Mouse (Mus musculus) heart, embryonic 12.5 days (tissue): Measurements from ENCODE around the gene Tmem59l. TPM values are rescaled to one million over a fixed set of nuclear protein-coding genes. Genes with fewer than 3 reads are reported as not detected.
A peak's percentile ranks its signal among the peaks of the same experiment; 100 is the strongest.
"Not testable (repeated sequence)": the region's sequence is repeated elsewhere in the genome, so short reads cannot be mapped to it uniquely, and the experiment has no call there.

ENCODE experiments used
- ATAC-seq: fragments of 200-750 bp; cut with Nextera tagmentation; 2 replicates; pipeline ENCODE4 v1.8.0; 2017; ENCODE audit warnings: moderate TSS enrichment, moderate library complexity; ENCODE audit not compliant: insufficient number of reproducible peaks, low FRiP score
- H3K27ac ChIP-seq: fragments of 300-500 bp; sonication (generic); 2 replicates; pipeline ENCODE4 v1.5.1; 2016; ENCODE audit warnings: mild to moderate bottlenecking, moderate library complexity; ENCODE audit not compliant: poor library complexity, severe bottlenecking
- H3K27me3 ChIP-seq: fragments of 300-500 bp; sonication (generic); replicated peaks from 2 replicates; pipeline ENCODE4 v1.6.1; 2016; ENCODE audit warnings: mild to moderate bottlenecking, moderate library complexity
- H3K36me3 ChIP-seq: fragments of 300-500 bp; sonication (generic); 2 replicates; pipeline ENCODE4 v1.6.1; 2016; ENCODE audit warnings: mild to moderate bottlenecking, moderate library complexity
- H3K4me1 ChIP-seq: fragments of 300-500 bp; sonication (generic); replicated peaks from 2 replicates; pipeline ENCODE4 v1.6.1; 2016; ENCODE audit warnings: mild to moderate bottlenecking
- H3K4me2 ChIP-seq: fragments of 300-500 bp; sonication (generic); 2 replicates; pipeline ENCODE4 v1.6.1; 2016; ENCODE audit warnings: mild to moderate bottlenecking, moderate library complexity
- H3K4me3 ChIP-seq: fragments of 300-500 bp; sonication (generic); 2 replicates; pipeline ENCODE4 v1.5.1; 2016; ENCODE audit warnings: mild to moderate bottlenecking
- H3K9ac ChIP-seq: fragments of 300-500 bp; sonication (generic); 2 replicates; pipeline ENCODE4 v1.6.1; 2016; ENCODE audit warnings: mild to moderate bottlenecking, moderate library complexity
- H3K9me3 ChIP-seq: fragments of 300-500 bp; sonication (generic); replicated peaks from 2 replicates; pipeline ENCODE4 v1.6.1; 2016; ENCODE audit warnings: mild to moderate bottlenecking, moderate library complexity
- WGBS: fragments of 180-500 bp; shearing (Covaris S2); methylation state at CpG from one replicate; pipeline ENCODE4 v1.1.7; 2016; 5-methylcytosine and 5-hydroxymethylcytosine counted together
- polyA plus RNA-seq: library from polyadenylated mRNA; unstranded; fragments of >200 nt; fragmentation: Nextera tagmentation; extraction: Ambion mirVana; gene quantifications from 2 replicates; pipeline ENCODE4 v1.2.1, GENCODE M21; 2016

Gene Tmem59l
- polyA plus RNA-seq, 1 experiment from 2014 or later, result 0.22 TPM

DNA sequence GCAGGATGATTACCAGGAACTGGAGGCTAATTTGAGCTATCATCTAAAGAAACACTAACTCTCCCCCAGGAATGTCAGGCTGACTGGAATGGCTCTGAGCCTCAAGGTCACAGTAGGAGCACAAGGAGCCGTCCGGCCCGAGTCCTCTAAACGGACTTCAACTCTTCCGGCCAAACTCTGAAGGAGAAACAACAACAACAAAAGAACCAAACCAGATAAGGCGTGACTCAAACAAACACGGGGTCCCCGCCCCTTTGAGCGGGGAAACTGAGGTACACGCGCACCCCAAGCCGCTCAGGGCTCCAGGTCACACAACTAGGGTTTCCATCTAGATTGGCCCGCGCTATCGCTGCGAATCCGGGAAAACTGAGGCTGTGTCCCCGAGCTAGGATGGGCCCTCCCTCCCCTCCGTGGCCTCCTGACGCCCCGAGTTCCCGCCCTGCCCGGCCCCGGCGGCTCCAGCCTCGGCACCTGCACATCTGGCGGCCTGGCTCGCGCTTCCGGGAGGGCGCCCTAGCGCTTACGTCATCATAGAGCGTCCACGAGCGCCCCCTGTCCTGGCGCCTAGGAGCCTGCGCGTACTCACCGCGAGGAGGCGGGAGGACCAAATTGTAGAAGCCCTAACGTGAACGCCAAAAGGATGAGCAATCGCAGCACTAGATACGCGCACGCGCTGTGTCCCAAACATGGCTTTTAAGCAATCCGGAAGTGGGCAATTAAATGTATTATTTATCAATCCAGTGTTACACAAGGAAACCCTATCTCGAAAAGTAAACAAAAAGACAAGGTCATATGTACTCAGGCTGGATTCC, 35.6 kb upstream of the Tmem59l start:
- H3K4me2 ChIP-seq, result peak overlapping the region; percentile 67
- no peaks in the 10 kb centered on the region for H3K9me3 ChIP-seq
- ATAC-seq, result peak; percentile 86
- peak overlapping the region; percentile 65 for H3K4me3 ChIP-seq
- WGBS, result under 1% methylated on average over 51 of the region's 51 CpGs
- H3K4me1 ChIP-seq, result peaks cover 20% of the 10 kb centered on the region
- no peaks in the 10 kb centered on the region for H3K27me3 ChIP-seq
- peak overlapping the region; percentile 74 for H3K27ac ChIP-seq
- H3K9ac ChIP-seq, result peak overlapping the region; percentile 81
- H3K36me3 ChIP-seq, result peaks cover 19% of the 10 kb centered on the region

DNA sequence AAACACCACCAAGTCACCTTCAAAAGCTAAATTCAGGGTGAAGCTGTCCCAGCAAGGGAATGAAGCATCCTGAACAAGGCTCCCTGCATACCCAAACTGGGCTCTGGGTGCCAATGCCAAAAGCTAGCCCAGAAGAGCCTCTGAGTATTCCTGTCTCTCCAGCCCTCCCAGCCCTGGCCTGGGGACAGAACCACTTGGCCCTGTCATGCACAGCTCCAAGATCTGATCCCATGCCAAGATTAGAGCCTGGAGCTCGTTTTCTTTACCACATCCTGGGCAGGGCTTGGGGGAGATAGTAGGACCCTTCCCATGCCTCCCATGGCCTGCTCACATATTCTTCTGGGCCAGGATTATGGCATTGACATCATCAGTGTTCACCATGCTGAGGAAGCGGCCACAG, 32.4 kb upstream of the Tmem59l start:
- no peak overlapping the region for H3K4me2 ChIP-seq
- ATAC-seq, result no peak
- H3K36me3 ChIP-seq, result peaks cover 46% of the 10 kb centered on the region
- H3K27ac ChIP-seq, result no peak overlapping the region
- no peak overlapping the region for H3K4me3 ChIP-seq
- H3K9me3 ChIP-seq, result no peaks in the 10 kb centered on the region
- WGBS, result 54% methylated on average over 2 of the region's 2 CpGs
- peaks cover 12% of the 10 kb centered on the region for H3K4me1 ChIP-seq
- no peak overlapping the region for H3K9ac ChIP-seq
- no peaks in the 10 kb centered on the region for H3K27me3 ChIP-seq

DNA sequence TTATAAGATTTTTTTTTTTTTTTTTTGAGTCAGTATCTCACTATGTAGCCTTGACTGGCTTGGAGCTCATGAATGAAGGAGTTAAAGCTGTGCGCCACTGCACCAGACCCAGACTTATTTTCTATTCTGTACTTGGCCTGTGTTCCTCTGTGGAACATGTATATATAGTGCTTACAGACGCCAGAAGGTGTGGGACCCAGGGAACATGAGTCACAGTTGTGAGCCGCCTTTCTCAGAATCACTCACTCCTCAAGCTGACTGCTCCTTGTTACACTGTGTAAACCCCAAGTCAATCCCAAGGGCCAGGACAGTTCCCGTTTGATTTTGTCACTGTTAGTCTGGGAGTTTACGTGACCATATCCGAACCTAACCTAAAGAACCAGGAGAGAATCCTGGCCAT, 31.9 kb upstream of the Tmem59l start:
- no peaks in the 10 kb centered on the region for H3K9me3 ChIP-seq
- H3K27ac ChIP-seq, result no peak overlapping the region
- H3K4me1 ChIP-seq, result peaks cover 12% of the 10 kb centered on the region
- H3K4me2 ChIP-seq, result no peak overlapping the region
- no peak overlapping the region for H3K4me3 ChIP-seq
- WGBS, result 91% methylated on average over 6 of the region's 6 CpGs
- H3K9ac ChIP-seq, result no peak overlapping the region
- no peaks in the 10 kb centered on the region for H3K27me3 ChIP-seq
- ATAC-seq, result no peak
- peaks cover 51% of the 10 kb centered on the region for H3K36me3 ChIP-seq

DNA sequence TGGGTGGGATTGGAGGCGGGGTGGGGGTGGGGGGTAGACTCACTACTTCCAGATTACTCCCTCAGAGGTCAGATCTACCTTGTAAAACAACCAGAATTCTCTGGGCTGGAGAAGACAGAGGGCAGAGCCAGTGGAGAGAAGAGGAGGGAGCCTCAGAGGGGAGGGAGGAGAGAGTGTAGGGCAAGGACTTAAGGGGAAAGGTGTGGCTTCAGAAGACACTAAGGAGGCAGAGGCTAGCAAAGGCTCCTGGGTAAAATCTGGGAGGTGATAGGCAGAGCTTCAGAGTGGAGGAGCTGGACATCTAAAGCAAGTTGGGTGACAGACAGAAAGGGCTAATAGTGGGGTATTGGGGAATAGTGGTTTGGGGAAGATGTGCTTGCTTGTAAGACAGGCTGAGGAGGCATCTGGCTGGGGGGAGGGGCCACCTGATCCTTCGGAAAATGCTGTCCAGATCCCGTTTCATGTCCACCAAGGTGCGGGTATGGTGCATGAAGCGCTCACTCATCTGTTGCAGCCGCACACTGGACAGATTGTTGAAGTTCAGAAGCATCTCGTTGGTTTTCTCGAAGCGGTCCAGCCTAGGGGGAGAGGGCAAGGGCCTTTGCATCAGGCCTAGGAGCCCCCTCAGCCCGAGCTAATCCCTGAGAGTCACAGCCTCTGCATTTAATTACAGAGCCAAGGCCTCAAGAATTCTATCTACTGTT, 30.9 kb upstream of the Tmem59l start:
- Histone ChIP-seq H3K27ac (no peak overlapping the region), H3K4me2 (no peak overlapping the region), H3K4me1 (peaks cover 14% of the 10 kb centered on the region), H3K4me3 (no peak overlapping the region), H3K36me3 (peaks cover 60% of the 10 kb centered on the region), H3K9me3 (no peaks in the 10 kb centered on the region), H3K9ac (no peak overlapping the region), H3K27me3 (no peaks in the 10 kb centered on the region)
- 81% methylated on average over 10 of the region's 10 CpGs for WGBS
- no peak for ATAC-seq

DNA sequence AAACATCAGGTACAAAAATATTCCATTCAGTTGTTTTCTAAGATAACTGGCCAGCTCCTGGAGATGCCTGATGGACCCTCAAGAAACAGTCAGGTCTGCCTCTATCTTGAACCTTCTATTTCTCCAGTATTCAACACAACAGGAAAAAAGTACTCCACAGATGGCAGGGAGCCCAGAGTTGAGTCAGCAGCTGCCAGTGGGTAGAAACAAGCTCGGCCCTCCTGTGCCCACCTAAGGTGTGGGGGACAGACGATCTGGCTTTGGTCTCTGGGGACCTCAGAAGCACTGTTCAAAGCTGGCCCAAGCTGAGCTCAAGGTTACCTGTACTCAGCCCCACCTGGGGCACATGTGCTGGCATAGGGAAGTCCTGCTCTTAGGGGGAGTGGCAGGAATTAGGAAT, 26.3 kb upstream of the Tmem59l start:
- H3K27ac ChIP-seq, result 0 out of 2 replicates have a peak overlapping the region, but pooled peaks have one; percentile 34
- no peaks in the 10 kb centered on the region for H3K27me3 ChIP-seq
- no peaks in the 10 kb centered on the region for H3K9me3 ChIP-seq
- WGBS, result 62% methylated on average over 2 of the region's 2 CpGs
- H3K9ac ChIP-seq, result no peak overlapping the region
- no peak for ATAC-seq
- no peak overlapping the region for H3K4me3 ChIP-seq
- H3K36me3 ChIP-seq, result peaks cover 62% of the 10 kb centered on the region
- peaks cover 24% of the 10 kb centered on the region for H3K4me1 ChIP-seq
- H3K4me2 ChIP-seq, result no peak overlapping the region

DNA sequence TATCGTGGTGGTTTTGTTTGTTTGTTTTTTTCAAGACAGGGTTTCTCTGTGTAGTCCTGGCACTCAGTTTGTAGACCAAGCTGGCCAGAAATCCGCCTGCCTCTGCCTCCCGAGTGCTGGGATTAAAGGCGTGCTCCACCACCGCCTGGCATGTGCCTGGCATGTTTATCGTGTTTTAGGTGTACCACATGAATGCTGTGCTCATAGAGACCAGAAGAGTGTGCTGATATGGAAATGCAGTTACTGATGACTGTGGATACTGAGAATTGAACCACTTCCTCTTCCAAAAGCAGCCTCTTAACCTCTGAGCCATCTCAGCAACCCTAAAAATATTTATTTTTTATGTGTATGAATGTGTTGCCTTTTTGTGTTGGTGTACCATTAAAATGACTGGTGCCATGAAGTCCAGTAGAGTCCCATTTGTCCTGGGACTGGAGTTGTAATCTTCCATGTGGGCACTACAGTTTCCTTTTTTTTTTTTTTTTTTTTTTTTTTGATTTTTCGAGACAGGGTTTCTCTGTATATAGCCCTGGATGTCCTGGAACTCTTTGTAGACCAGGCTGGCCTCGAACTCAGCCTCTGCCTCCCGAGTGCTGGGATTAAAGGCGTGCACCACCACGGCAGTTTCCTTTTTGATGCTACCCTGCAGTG, 25.2 kb upstream of the Tmem59l start:
- H3K36me3 ChIP-seq, result peaks cover 61% of the 10 kb centered on the region
- H3K27ac ChIP-seq, result 0 out of 2 replicates have a peak overlapping the region, but pooled peaks have one; percentile 9
- no peaks in the 10 kb centered on the region for H3K27me3 ChIP-seq
- H3K9ac ChIP-seq, result no peak overlapping the region
- H3K9me3 ChIP-seq, result no peaks in the 10 kb centered on the region
- no peak overlapping the region for H3K4me3 ChIP-seq
- no peak for ATAC-seq
- H3K4me2 ChIP-seq, result no peak overlapping the region
- WGBS, result 89% methylated on average over 11 of the region's 11 CpGs
- peaks cover 26% of the 10 kb centered on the region for H3K4me1 ChIP-seq

DNA sequence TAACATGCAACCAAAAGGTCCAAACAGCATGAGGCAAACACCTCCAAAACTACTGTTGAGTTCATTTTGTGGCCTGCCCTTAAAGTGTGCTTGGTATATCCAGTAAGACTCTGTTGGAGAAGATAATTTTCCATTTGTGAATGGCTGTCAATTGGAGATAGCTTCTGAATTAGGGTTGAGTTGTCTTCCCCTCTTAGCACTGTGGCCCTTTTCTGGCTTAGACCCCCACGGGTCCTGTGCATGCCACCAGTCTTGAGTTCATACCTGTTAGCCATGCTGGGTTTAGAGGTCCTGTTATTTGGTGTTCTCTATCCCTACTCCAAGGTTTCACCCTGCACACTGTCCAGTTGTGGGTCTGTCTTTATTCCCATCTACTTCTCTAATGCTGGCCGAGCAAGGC, 24.6 kb upstream of the Tmem59l start:
- H3K36me3 ChIP-seq, result peaks cover 64% of the 10 kb centered on the region
- H3K9me3 ChIP-seq, result no peaks in the 10 kb centered on the region
- no peak overlapping the region for H3K9ac ChIP-seq
- H3K27me3 ChIP-seq, result no peaks in the 10 kb centered on the region
- WGBS, result 85% methylated on average over 2 of the region's 2 CpGs
- H3K4me3 ChIP-seq, result no peak overlapping the region
- H3K4me1 ChIP-seq, result peaks cover 29% of the 10 kb centered on the region
- no peak overlapping the region; the same call in none of the 2 replicates for H3K4me2 ChIP-seq
- no peak overlapping the region for H3K27ac ChIP-seq
- ATAC-seq, result no peak

DNA sequence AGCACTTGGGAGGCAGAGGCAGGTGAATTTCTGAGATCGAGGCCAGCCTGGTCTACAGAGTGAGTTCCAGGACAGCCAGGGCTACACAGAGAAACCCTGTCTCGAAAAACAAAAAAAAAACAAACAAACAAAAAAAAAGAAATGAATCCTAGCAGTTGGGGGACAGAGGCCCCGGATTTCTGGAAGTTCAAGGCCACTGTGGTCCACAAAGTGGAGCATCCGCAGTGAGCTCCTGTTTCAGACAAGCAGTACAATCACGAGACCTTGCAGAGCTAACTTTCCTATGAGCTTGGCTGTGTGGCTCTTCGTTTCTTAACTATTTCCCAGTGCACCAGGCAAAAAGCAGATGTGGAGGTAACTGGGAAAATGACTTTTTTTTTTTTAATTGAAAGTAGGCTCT, 24.0 kb upstream of the Tmem59l start:
- not testable (repeated sequence) for ATAC-seq, H3K27me3 ChIP-seq, H3K9me3 ChIP-seq
- WGBS, result 79% methylated on average over 6 of the region's 6 CpGs
- Histone ChIP-seq H3K4me2 (peak overlapping the region; percentile 83), H3K27ac (peak overlapping the region; percentile 97; the same call in 1 of the 2 replicates), H3K4me3 (peak overlapping the region; percentile 85), H3K9ac (peak overlapping the region; percentile 98), H3K4me1 (peaks cover 30% of the 10 kb centered on the region), H3K36me3 (peaks cover 58% of the 10 kb centered on the region)

DNA sequence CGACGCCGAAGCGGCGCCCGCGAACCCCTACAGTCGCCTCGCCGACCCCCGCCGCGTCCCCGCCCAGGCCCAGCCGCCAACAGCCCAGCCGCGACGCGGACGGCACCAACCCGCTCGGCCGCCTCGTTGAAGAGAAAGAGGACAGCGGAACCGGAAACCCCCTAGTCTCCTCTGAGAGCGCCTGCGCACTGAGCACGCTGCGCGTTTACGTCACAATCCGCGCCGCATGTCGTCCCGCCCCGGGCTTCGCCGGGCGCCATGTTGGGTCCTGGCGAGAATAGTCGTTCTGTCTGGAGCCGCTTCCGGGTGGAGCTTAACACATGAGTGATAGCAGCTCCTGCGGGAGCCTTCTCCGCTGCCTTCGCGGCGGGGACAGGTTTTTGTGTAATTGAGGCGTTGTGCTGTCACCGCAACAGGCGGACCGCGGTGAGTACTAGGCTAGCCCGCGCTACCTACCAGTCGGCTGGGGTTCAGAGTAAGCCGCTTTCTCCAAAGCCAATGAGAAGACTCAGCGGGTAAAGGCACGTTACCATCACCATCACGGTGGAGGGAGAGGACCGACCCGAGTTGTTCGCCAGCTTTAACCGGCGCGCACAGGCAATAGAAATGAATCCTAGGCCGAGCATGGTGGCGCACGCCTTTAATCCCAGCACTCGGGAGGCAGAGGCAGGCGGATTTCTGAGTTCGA, 23.2 kb upstream of the Tmem59l start, which contains the start of gene Uba52:
Gene Uba52 (minus strand): TSS at position 574 of the 688 bp plus-strand sequence.
- Histone ChIP-seq H3K4me1 (peaks cover 37% of the 10 kb centered on the region), H3K27ac (peak within 1 kb of the TSS; percentile 97), H3K9me3 (no peaks in the 10 kb centered on the region), H3K4me2 (peak within 1 kb of the TSS; percentile 83), H3K4me3 (peak within 1 kb of the TSS; percentile 85), H3K27me3 (no peaks in the 10 kb centered on the region), H3K9ac (peak within 1 kb of the TSS; percentile 98), H3K36me3 (peaks cover 50% of the 10 kb centered on the region)
- WGBS, result under 1% methylated on average over 74 of the region's 74 CpGs
- peak; percentile 87 for ATAC-seq

DNA sequence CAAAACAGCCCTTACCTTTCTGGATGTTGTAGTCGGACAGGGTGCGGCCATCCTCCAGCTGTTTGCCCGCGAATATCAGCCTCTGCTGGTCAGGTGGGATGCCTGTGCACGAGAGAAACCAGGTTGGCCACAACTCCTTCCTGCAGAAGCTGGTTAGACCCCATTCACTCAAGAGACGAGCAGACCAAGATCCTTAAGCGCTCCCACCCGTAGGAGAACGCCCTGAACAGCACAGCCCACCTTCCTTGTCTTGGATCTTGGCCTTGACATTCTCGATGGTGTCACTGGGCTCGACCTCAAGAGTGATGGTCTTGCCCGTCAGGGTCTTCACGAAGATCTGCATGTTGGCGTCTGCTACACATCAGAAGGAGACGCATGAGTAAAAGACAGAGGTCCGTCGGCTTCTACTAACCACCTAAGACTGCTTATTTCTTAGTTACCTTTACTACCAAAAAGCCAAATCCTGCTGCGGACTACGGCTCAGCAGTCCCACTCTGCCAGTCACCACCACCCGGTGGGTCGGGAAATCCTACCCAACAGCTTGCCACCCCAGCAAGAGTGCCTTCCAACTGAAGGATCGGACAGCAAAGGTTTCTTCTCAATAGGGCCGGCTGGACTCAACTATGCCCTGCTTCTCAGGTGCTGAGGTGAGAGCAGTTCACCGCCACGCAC, 22.3 kb upstream of the Tmem59l start:
- peaks cover 42% of the 10 kb centered on the region for H3K36me3 ChIP-seq
- ATAC-seq, result no peak
- no peaks in the 10 kb centered on the region for H3K27me3 ChIP-seq
- H3K9me3 ChIP-seq, result no peaks in the 10 kb centered on the region
- 9% methylated on average over 25 of the region's 25 CpGs for WGBS
- peak overlapping the region; percentile 85 for H3K4me3 ChIP-seq
- H3K27ac ChIP-seq, result peak overlapping the region; percentile 97
- H3K9ac ChIP-seq, result peak overlapping the region; percentile 98
- peak overlapping the region; percentile 83 for H3K4me2 ChIP-seq
- peaks cover 38% of the 10 kb centered on the region for H3K4me1 ChIP-seq
